Mouse (Mus musculus) urinary bladder, postnatal 10 days (tissue): ENCODE measurements around the gene Kif5a.

Experiments used
- DNase-seq: peaks from one replicate; pipeline ENCODE4 v3.0.0; 2022; ENCODE audit warnings: low spot score

Gene Kif5a

DNA sequence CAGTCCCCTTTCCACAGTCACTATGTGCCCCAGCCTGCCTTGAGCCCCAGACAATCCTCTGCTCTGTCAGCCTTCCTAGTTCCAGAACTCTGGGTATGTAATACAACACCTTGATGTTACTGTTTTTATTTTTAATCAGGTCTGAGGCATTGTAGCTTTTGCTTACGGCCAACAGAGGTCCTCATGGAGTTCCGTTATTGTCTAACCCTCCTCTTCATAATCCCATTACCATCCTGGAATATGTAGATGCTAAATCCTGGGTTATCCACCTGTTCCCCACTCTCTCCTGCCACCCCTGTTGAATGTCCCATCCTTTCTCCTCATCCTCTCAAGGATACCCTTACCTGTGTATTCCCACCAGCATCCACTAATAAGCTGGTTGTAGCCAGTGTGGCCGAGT, 86.9 kb downstream of the Kif5a start:
- DNase-seq: no peak
